Mouse (Mus musculus): ENCODE results near the gene Cdc42bpb. TPM values are rescaled to one million over a fixed set of nuclear protein-coding genes. Genes with fewer than 3 reads are reported as not detected.

The Cdc42bpb gene
- total RNA-seq, 2 experiments from 2014 or later: 69.1 to 74.5 TPM

- no peak for DNase-seq (ENCODE audit: low spot score in 2 of 2)
Observed at GRCm38 (mm10) chr12:111302018-111302345, 75.5 kb downstream of the Cdc42bpb start.

GRCm38 (mm10) chr12:111301322-111302017 lies 76.0 kb downstream of the Cdc42bpb start:
- DNase-seq (ENCODE audit: low spot score in 2 of 2): no peak

GRCm38 (mm10) chr12:111293025-111293424 lies 84.5 kb downstream of the Cdc42bpb start:
- DNase-seq (ENCODE audit: low spot score in 2 of 2): no peak

GRCm38 (mm10) chr12:111284532-111284931 lies 93.0 kb downstream of the Cdc42bpb start:
- DNase-seq (ENCODE audit: low spot score in 2 of 2): no peak

- DNase-seq (ENCODE audit: low spot score in 2 of 2): no peak
Observed at GRCm38 (mm10) chr12:111283573-111283972, 93.9 kb downstream of the Cdc42bpb start.

GRCm38 (mm10) chr12:111276371-111276770 lies 101.1 kb downstream of the Cdc42bpb start:
- no peak for DNase-seq (ENCODE audit: low spot score in 2 of 2)

GRCm38 (mm10) chr12:111275150-111275841 lies 102.2 kb downstream of the Cdc42bpb start:
- no peak for DNase-seq (ENCODE audit: low spot score in 2 of 2)

GRCm38 (mm10) chr12:111274447-111275149 lies 102.9 kb downstream of the Cdc42bpb start:
- no peak for DNase-seq (ENCODE audit: low spot score in 2 of 2)

GRCm38 (mm10) chr12:111274006-111274405 lies 103.5 kb downstream of the Cdc42bpb start:
- DNase-seq (ENCODE audit: low spot score in 2 of 2): no peak

GRCm38 (mm10) chr12:111272420-111272819 lies 105.1 kb downstream of the Cdc42bpb start:
- DNase-seq (ENCODE audit: low spot score in 2 of 2): peak; percentile 67 to 74

GRCm38 (mm10) chr12:111271966-111272365 lies 105.6 kb downstream of the Cdc42bpb start:
- DNase-seq (ENCODE audit: low spot score in 2 of 2): no peak

GRCm38 (mm10) chr12:111271406-111271805 lies 106.1 kb downstream of the Cdc42bpb start:
- no peak for DNase-seq (ENCODE audit: low spot score in 2 of 2)

- DNase-seq (ENCODE audit: low spot score in 2 of 2): no peak
Observed at GRCm38 (mm10) chr12:111270629-111271277, 106.8 kb downstream of the Cdc42bpb start, which contains the start of gene Amn. Gene Amn (plus strand): TSS chr12:111271095.

- DNase-seq (ENCODE audit: low spot score in 2 of 2): no peak
Observed at GRCm38 (mm10) chr12:111267673-111268325, 109.7 kb downstream of the Cdc42bpb start.

GRCm38 (mm10) chr12:111266592-111266991 lies 110.9 kb downstream of the Cdc42bpb start:
- DNase-seq (ENCODE audit: low spot score in 2 of 2): no peak

GRCm38 (mm10) chr12:111265212-111265611 lies 112.3 kb downstream of the Cdc42bpb start:
- no peak for DNase-seq (ENCODE audit: low spot score in 2 of 2)

- no peak for DNase-seq (ENCODE audit: low spot score in 2 of 2)
Observed at GRCm38 (mm10) chr12:111263650-111264049, 113.9 kb downstream of the Cdc42bpb start.

- DNase-seq (ENCODE audit: low spot score in 2 of 2): no peak
Observed at GRCm38 (mm10) chr12:111251227-111251626, 126.3 kb downstream of the Cdc42bpb start.

GRCm38 (mm10) chr12:111250116-111250515 lies 127.4 kb downstream of the Cdc42bpb start:
- no peak for DNase-seq (ENCODE audit: low spot score in 2 of 2)

- no peak for DNase-seq (ENCODE audit: low spot score in 2 of 2)
Observed at GRCm38 (mm10) chr12:111249095-111249494, 128.4 kb downstream of the Cdc42bpb start.

Data from gastrocnemius, postnatal 4 days (tissue).